Mouse (Mus musculus): ENCODE measurements around the gene Ino80e.

Gene Ino80e

DNA sequence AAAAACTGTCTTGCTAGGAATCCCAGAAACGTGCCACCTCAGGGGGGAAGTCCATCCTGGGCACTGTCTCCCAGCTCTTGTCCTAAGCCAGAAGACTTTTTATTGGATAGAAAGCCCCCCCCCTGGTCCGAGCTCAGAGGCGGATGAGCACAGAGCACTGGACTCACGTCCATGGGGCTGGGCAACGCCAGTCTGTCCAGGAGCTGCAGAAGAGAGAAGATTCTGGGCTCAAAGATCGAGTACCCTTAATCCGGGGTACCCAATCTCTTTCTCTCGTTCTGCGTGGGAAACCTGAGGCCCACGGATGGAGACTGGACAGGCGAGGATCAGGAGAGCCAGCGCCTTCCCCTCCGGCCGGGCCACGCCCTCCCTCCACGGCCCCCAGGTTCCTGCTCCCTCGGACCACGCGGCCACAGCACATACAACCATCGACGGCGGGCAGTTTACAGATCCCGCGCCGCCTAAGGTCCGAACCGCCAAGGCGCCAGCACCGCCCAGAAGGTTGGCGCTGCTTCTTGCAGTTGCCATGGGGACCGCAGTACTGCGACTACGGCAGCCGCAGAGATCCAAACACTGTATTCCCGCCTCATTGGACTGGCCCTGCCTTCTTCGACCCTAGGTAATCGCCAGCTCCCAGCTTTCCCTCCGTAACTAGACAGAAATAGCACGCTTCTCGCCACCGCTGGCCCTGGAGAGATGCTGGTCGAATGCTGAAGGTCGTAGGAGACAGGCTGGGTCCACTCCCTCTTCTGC is 53.3 kb downstream of the Ino80e start:
- peak; percentile 95 for DNase-seq

DNA sequence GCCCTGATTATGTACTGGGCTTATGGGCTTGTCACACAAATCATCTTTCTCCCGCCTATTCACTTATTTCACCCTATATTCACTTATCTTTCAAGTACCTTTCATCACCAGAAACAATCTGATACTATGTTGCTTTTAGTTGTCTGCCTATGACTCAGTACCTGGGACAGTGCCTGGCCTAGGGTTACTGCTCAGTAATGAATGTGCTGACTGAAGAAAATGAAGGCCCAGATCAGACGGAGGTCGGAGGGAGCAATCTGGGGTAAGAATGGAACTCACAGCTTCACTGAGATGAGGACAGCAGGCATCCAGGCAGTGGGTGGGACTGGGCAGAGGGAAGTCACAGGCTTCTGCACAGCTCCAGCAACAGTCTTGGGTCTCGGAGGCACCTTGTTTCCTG is 54.8 kb downstream of the Ino80e start:
- no peak for DNase-seq

DNA sequence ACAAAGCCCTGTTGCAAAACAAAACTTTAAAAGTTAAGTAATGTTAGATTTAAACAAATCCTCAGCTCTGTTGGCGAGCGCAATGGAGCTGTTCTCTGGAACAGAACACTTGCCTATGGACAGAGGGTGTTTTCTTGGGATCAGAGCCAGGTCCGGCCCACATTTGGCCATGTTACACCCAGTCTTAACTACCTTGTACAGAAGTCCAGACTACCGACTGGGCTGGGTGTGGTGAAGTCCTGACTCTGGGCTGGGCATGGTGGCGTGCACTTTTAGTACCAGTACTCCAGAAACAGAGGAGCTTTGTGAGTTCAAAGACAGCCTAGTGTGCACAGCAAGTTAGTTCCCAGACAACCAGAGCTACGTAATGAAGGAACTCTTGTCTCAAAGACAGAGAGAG is 55.2 kb downstream of the Ino80e start:
- no peak for DNase-seq

DNA sequence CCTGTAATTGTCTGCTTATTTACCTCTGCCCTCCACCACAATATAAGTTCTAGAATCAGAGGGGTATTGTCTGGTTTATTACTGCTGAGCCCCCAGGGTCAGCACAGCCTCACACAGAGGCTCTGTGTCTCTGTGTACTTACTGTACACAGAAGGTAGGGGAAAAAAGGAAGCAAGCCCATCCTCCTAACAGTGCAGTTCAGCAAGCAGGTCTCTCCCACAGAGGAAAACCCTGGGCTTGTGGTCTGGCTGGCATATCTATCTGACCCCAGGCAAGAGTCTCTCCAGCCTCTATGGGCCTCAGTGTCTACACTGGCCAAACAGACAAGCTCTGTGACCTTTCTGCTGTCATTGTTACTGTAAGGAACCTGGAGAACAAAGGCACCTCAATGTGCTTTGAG is 58.4 kb downstream of the Ino80e start:
- DNase-seq: no peak

DNA sequence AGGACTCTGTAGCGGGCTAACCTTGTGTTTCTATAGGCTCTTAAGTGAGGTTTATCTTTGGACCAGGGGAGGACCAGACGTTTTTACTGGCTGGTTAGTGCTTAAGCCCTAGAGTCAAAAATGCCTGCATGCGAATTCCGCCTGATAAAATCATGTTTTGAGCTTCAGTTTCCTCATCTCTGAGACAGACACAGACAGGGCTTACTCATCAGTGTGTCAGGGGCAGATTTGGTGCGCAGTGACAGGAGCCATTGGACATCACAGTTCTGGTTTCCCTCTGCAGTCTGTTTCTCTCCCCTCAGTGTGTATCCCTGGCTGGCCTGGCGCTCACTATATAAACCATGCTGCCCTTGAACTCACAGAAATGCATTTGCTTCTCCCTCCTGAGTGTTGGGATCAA is 59.0 kb downstream of the Ino80e start:
- no peak for DNase-seq

DNA sequence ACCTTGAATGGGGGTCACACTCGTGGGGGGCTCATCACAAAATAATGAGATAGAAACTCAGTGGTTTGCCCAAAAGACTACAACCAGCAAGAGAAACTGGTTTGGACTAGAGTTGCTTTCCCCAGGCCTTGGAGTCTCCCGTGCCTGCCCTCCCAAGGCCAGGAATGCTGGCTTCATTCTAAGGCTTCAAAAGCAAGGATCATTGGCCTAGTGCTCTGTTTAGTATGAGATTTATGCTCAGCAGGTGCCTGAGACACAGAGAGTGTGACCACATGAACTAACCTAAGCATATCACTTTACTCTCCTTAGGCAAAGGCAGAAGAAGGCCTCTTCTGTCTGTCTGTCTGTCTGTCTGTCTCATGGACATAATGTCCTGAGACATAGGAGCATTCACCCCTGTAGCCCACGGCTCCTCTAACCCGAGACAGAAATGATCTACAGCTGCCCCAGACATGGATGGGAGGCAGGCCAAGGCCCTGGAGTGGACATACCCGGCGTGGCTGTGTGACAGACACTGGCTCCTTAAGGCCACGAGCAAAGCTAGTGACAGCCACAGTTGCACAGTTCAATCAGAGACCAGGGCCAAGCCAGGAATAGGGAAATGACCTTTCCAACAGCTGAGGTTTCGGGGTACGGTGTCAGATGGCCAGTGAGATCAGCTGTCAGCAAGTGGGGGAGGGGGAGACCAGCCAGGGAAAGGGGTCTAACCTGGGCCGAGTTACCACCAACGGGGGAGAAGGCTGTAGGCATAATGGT is 59.9 kb downstream of the Ino80e start:
- no peak for DNase-seq

DNA sequence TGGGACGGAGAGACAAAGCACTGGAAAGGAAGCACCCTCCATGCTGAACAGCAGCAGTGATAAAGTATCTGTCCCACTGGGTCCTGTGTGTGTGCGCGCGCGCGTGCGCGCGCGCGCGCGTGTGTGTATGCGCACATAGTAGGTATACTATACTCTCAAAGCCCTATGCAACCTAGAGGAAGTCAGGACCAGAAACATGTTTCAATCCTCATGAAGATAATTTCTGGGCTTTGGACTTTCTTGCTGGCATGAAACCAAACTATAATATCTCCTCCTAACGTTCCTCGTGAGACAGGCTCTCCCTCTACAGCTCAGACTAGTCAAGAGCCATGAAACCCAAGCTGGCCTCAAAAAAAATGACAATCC is 61.1 kb downstream of the Ino80e start:
- DNase-seq: no peak
